Mouse (Mus musculus): Measurements from ENCODE around the gene Ndufa4l2. TPM values are rescaled to one million over a fixed set of nuclear protein-coding genes. Genes with fewer than 3 reads are reported as not detected.

Ndufa4l2 gene
- polyA plus RNA-seq, 1 experiment from 2014 or later = 10.1 TPM

- peaks cover 51% of the 10 kb centered on the region for H3K4me1 ChIP-seq
- H3K36me3 ChIP-seq = peaks cover 17% of the 10 kb centered on the region
- H3K4me3 ChIP-seq = peak overlapping the region; percentile 51
- no peak for ATAC-seq (ENCODE audit: low FRiP score, low read depth)
- WGBS = under 1% methylated on average over 28 of the region's 30 CpGs
- peak overlapping the region; percentile 90 for H3K4me2 ChIP-seq (replicated peaks)
- no peak overlapping the region for H3K27ac ChIP-seq
- peaks cover 71% of the 10 kb centered on the region for H3K27me3 ChIP-seq
- 0 out of 2 replicates have a peak overlapping the region, but pooled peaks have one; percentile 63 for H3K9ac ChIP-seq
- no peaks in the 10 kb centered on the region for H3K9me3 ChIP-seq
These were observed 20.2 kb downstream of the Ndufa4l2 start for GRCm38 (mm10) chr10:127534929-127535384.

- Histone ChIP-seq H3K9ac (no peak overlapping the region), H3K4me1 (peaks cover 33% of the 10 kb centered on the region), H3K36me3 (peaks cover 33% of the 10 kb centered on the region), H3K9me3 (no peaks in the 10 kb centered on the region), H3K27ac (no peak overlapping the region), H3K4me2 (replicated peaks) (no peak overlapping the region), H3K27me3 (peaks cover 54% of the 10 kb centered on the region), H3K4me3 (no peak overlapping the region)
- ATAC-seq (ENCODE audit: low FRiP score, low read depth) = no peak
- 14% methylated on average over 8 of the region's 8 CpGs for WGBS
These were observed 22.0 kb downstream of the Ndufa4l2 start for GRCm38 (mm10) chr10:127536586-127537314.

- Histone ChIP-seq H3K9ac (no peak overlapping the region), H3K4me2 (replicated peaks) (no peak overlapping the region), H3K4me1 (peaks cover 20% of the 10 kb centered on the region), H3K27ac (no peak overlapping the region), H3K27me3 (peaks cover 42% of the 10 kb centered on the region), H3K4me3 (no peak overlapping the region), H3K36me3 (peaks cover 46% of the 10 kb centered on the region), H3K9me3 (no peaks in the 10 kb centered on the region)
- peak; percentile 31; the same call in 1 of the 2 replicates for ATAC-seq (ENCODE audit: low FRiP score, low read depth)
- 24% methylated on average over 7 of the region's 7 CpGs for WGBS
These were observed 23.3 kb downstream of the Ndufa4l2 start for GRCm38 (mm10) chr10:127537854-127538583.

- peaks cover 7% of the 10 kb centered on the region for H3K27me3 ChIP-seq
- H3K36me3 ChIP-seq = peaks cover 81% of the 10 kb centered on the region
- 94% methylated on average over 8 of the region's 8 CpGs for WGBS
These were observed 26.7 kb downstream of the Ndufa4l2 start for GRCm38 (mm10) chr10:127541510-127541909.

GRCm38 (mm10) chr10:127542084-127542483 is 27.3 kb downstream of the Ndufa4l2 start:
- Histone ChIP-seq H3K27ac (no peak overlapping the region), H3K9ac (no peak overlapping the region), H3K4me1 (no peaks in the 10 kb centered on the region), H3K36me3 (peaks cover 87% of the 10 kb centered on the region), H3K27me3 (peaks cover 1% of the 10 kb centered on the region), H3K4me3 (no peak overlapping the region), H3K4me2 (replicated peaks) (no peak overlapping the region), H3K9me3 (no peaks in the 10 kb centered on the region)
- WGBS = 90% methylated on average over 13 of the region's 13 CpGs
- ATAC-seq (ENCODE audit: low FRiP score, low read depth) = no peak

More at GRCm38 (mm10) chr10:127541510-127541909, 26.7 kb downstream of the Ndufa4l2 start:
- Histone ChIP-seq H3K27ac (no peak overlapping the region), H3K9ac (no peak overlapping the region), H3K4me3 (no peak overlapping the region), H3K9me3 (no peaks in the 10 kb centered on the region), H3K4me1 (no peaks in the 10 kb centered on the region), H3K4me2 (replicated peaks) (no peak overlapping the region)
- no peak for ATAC-seq (ENCODE audit: low FRiP score, low read depth)

GRCm38 (mm10) chr10:127542720-127543119 is 28.0 kb downstream of the Ndufa4l2 start:
- Histone ChIP-seq H3K9me3 (no peaks in the 10 kb centered on the region), H3K4me1 (no peaks in the 10 kb centered on the region), H3K36me3 (peaks cover 93% of the 10 kb centered on the region), H3K4me3 (no peak overlapping the region), H3K9ac (no peak overlapping the region), H3K27ac (no peak overlapping the region), H3K4me2 (replicated peaks) (no peak overlapping the region), H3K27me3 (no peaks in the 10 kb centered on the region)
- 56% methylated on average over 6 of the region's 6 CpGs for WGBS
- ATAC-seq (ENCODE audit: low FRiP score, low read depth) = no peak

- WGBS = 67% methylated on average over 3 of the region's 3 CpGs
These were observed 29.1 kb downstream of the Ndufa4l2 start for GRCm38 (mm10) chr10:127543916-127544315.

GRCm38 (mm10) chr10:127544375-127544774 is 29.6 kb downstream of the Ndufa4l2 start:
- Histone ChIP-seq H3K36me3 (peaks cover 99% of the 10 kb centered on the region), H3K9ac (no peak overlapping the region), H3K27me3 (no peaks in the 10 kb centered on the region), H3K27ac (no peak overlapping the region), H3K4me1 (no peaks in the 10 kb centered on the region), H3K9me3 (no peaks in the 10 kb centered on the region), H3K4me3 (no peak overlapping the region), H3K4me2 (replicated peaks) (no peak overlapping the region)
- WGBS = 95% methylated on average over 20 of the region's 20 CpGs
- no peak for ATAC-seq (ENCODE audit: low FRiP score, low read depth)

More at GRCm38 (mm10) chr10:127543916-127544315, 29.1 kb downstream of the Ndufa4l2 start:
- H3K36me3 ChIP-seq = peaks cover 99% of the 10 kb centered on the region
- H3K4me1 ChIP-seq = no peaks in the 10 kb centered on the region
- H3K4me3 ChIP-seq = no peak overlapping the region
- H3K9ac ChIP-seq = no peak overlapping the region
- no peak for ATAC-seq (ENCODE audit: low FRiP score, low read depth)
- H3K4me2 ChIP-seq (replicated peaks) = no peak overlapping the region
- no peak overlapping the region for H3K27ac ChIP-seq
- H3K9me3 ChIP-seq = no peaks in the 10 kb centered on the region
- no peaks in the 10 kb centered on the region for H3K27me3 ChIP-seq

GRCm38 (mm10) chr10:127546505-127546904 is 31.7 kb downstream of the Ndufa4l2 start:
- H3K4me1 ChIP-seq = no peaks in the 10 kb centered on the region
- no peak overlapping the region for H3K4me2 ChIP-seq (replicated peaks)
- H3K4me3 ChIP-seq = no peak overlapping the region
- H3K27me3 ChIP-seq = no peaks in the 10 kb centered on the region
- H3K36me3 ChIP-seq = peaks cover 100% of the 10 kb centered on the region
- no peak for ATAC-seq (ENCODE audit: low FRiP score, low read depth)
- no peaks in the 10 kb centered on the region for H3K9me3 ChIP-seq
- H3K27ac ChIP-seq = no peak overlapping the region
- no peak overlapping the region for H3K9ac ChIP-seq
- 92% methylated on average over 7 of the region's 7 CpGs for WGBS

- WGBS = 96% methylated on average over 15 of the region's 15 CpGs
- H3K36me3 ChIP-seq = peaks cover 100% of the 10 kb centered on the region
- H3K4me2 ChIP-seq (replicated peaks) = no peak overlapping the region
- no peaks in the 10 kb centered on the region for H3K27me3 ChIP-seq
- no peak for ATAC-seq (ENCODE audit: low FRiP score, low read depth)
- H3K27ac ChIP-seq = no peak overlapping the region
- H3K9ac ChIP-seq = no peak overlapping the region
- H3K9me3 ChIP-seq = no peaks in the 10 kb centered on the region
- no peak overlapping the region for H3K4me3 ChIP-seq
- no peaks in the 10 kb centered on the region for H3K4me1 ChIP-seq
These were observed 33.5 kb downstream of the Ndufa4l2 start for GRCm38 (mm10) chr10:127548236-127548635.

GRCm38 (mm10) chr10:127549892-127550291 is 35.1 kb downstream of the Ndufa4l2 start:
- no peak overlapping the region for H3K9ac ChIP-seq
- H3K27me3 ChIP-seq = no peaks in the 10 kb centered on the region
- no peak for ATAC-seq (ENCODE audit: low FRiP score, low read depth)
- H3K4me3 ChIP-seq = no peak overlapping the region
- H3K4me1 ChIP-seq = no peaks in the 10 kb centered on the region
- H3K36me3 ChIP-seq = peaks cover 100% of the 10 kb centered on the region
- H3K27ac ChIP-seq = no peak overlapping the region
- no peak overlapping the region for H3K4me2 ChIP-seq (replicated peaks)
- 88% methylated on average over 17 of the region's 17 CpGs for WGBS
- no peaks in the 10 kb centered on the region for H3K9me3 ChIP-seq

- H3K4me1 ChIP-seq = no peaks in the 10 kb centered on the region
- H3K4me2 ChIP-seq (replicated peaks) = no peak overlapping the region
- no peaks in the 10 kb centered on the region for H3K9me3 ChIP-seq
- no peaks in the 10 kb centered on the region for H3K27me3 ChIP-seq
- no peak overlapping the region for H3K4me3 ChIP-seq
- no peak overlapping the region for H3K27ac ChIP-seq
- no peak for ATAC-seq (ENCODE audit: low FRiP score, low read depth)
- no peak overlapping the region for H3K9ac ChIP-seq
- 75% methylated on average over 18 of the region's 18 CpGs for WGBS
- peaks cover 100% of the 10 kb centered on the region for H3K36me3 ChIP-seq
These were observed 40.9 kb downstream of the Ndufa4l2 start for GRCm38 (mm10) chr10:127555703-127556102.
